Mouse (Mus musculus): ENCODE results near the gene Rbm17. TPM values are rescaled to one million over a fixed set of nuclear protein-coding genes. Genes with fewer than 3 reads are reported as not detected.

Rbm17 gene
- polyA plus RNA-seq (2012; rRNA removed; ENCODE audit: low replicate concordance), result 10.2 and 14.3 TPM in 2 replicates

DNA sequence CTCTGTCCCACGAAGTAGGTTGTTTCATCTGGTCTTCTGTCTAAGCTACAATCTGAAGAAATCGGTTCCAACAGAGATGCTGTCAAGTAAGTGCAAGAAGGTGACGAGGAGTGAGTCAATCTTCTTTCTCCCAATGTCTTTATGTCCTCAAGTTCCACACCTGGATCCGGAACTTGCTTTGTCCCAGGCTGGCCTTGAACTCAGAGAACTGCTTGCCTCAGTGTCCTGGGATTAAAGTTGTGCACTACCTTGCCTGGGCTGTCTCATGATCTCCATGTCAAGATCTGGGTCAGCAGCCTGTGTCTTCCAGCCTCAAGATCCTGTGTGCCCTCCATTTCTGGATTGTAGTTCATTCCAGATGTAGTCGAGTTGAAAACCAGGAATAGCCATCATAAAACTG, at the start of gene Rbm17:
Gene Rbm17 (minus strand): TSS at position 101 of the 400 bp plus-strand sequence.

DNA sequence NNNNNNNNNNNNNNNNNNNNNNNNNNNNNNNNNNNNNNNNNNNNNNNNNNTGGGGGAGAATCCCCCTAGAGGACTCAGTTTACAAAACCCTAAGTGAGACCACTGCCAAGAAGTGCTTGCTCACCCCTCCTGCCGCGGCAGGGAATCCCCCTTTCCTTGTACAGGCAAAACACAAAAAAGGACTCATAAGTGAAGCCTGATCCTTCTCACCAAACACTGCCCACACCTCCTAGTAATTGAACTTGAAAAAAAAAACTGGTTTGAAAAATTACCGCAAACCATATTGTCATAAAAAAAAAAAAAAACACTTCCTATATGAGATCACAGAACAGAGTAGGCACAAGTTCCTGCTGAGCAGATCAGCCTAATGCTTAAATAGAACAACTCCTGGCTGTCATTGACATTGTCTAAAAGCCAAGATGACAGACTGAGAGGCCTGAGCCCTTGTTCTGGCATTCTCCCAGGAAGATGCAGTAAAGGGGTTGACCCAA, 38.5 kb upstream of the Rbm17 start, which contains the start of gene Il2ra:
Gene Il2ra (plus strand): TSS at position 357 of the 491 bp plus-strand sequence.

GRCm38 (mm10) chr2:11625890-11626289, 21.9 kb upstream of the Rbm17 start, which contains the start of gene Gm17490:
TSS of gene Gm17490 (minus strand) at chr2:11626264.

GRCm38 (mm10) chr2:11553471-11554400, 50.2 kb downstream of the Rbm17 start, which contains the start of gene Pfkfb3:
TSS of gene Pfkfb3 (minus strand) at chr2:11554077.

Other genes with a start within 250 kb of the Rbm17 start
- gene Pfkfb3, start 50.1 kb downstream of the Rbm17 start, polyA plus RNA-seq (2012; rRNA removed; ENCODE audit: low replicate concordance), result 3.7 and 15.7 TPM in 2 replicates
- not detected in 2 replicates for gene Gm17490, start 22.1 kb upstream of the Rbm17 start, polyA plus RNA-seq (2012; rRNA removed; ENCODE audit: low replicate concordance)
- gene Il2ra, start 38.7 kb upstream of the Rbm17 start, polyA plus RNA-seq (2012; rRNA removed; ENCODE audit: low replicate concordance), result 0.02 and 0.14 TPM in 2 replicates
- 23.5 and 34.5 TPM in 2 replicates for gene Il15ra, start 101.1 kb upstream of the Rbm17 start, polyA plus RNA-seq (2012; rRNA removed; ENCODE audit: low replicate concordance)
- gene Fbh1, start 173.4 kb upstream of the Rbm17 start, polyA plus RNA-seq (2012; rRNA removed; ENCODE audit: low replicate concordance), result 16.7 and 30.7 TPM in 2 replicates
- 29.6 and 31.0 TPM in 2 replicates for gene Ankrd16, start 173.7 kb upstream of the Rbm17 start, polyA plus RNA-seq (2012; rRNA removed; ENCODE audit: low replicate concordance)